Mouse (Mus musculus): ENCODE measurements at regions not wholly inside any gene's neighbourhood (a gene's known extent, or its start where the extent isn't known, plus 50 kb on each side); places are given as distances from the start of the nearest gene placed in this dataset.

- TF ChIP-seq TAL1 (conservative IDR thresholded peaks at IDR 0.05; ENCODE audit: low read depth, low read length) (no peak), CTCF (IDR thresholded peaks at IDR 0.05; ENCODE audit: low read depth, low read length) (no peak), POLR2AphosphoS5 (IDR thresholded peaks at IDR 0.05; ENCODE audit: insufficient replicate concordance, low read depth, low read length) (no peak)
Observed at GRCm38 (mm10) chr3:8141664-8142084, 1468.2 kb downstream of the Zfp704 start.
